Mouse (Mus musculus) heart, adult 9 months (tissue): ENCODE data around the gene Rere.
"Not testable (repeated sequence)": the region's sequence is repeated elsewhere in the genome, so short reads cannot be mapped to it uniquely, and the experiment has no call there.

Experiments
- DNase-seq, 2 experiments: peaks; one replicate each; pipeline ENCODE4 v3.0.0; 2022; ENCODE audit warnings: low spot score in 2 of 2

Rere gene

GRCm38 (mm10) chr4:150549393-150549792 is 267.9 kb downstream of the Rere start:
- no peak for DNase-seq

GRCm38 (mm10) chr4:150549989-150550716 is 268.7 kb downstream of the Rere start:
- no peak for DNase-seq

- no peak for DNase-seq
These were observed 269.9 kb downstream of the Rere start for GRCm38 (mm10) chr4:150551390-150551789.

GRCm38 (mm10) chr4:150552751-150553600 is 271.5 kb downstream of the Rere start:
- no peak for DNase-seq

- DNase-seq, result no peak
These were observed 274.3 kb downstream of the Rere start for GRCm38 (mm10) chr4:150555783-150556182.

GRCm38 (mm10) chr4:150556382-150557221 is 275.2 kb downstream of the Rere start:
- DNase-seq, result peak; percentile 79 to 86

GRCm38 (mm10) chr4:150557289-150557688 is 275.8 kb downstream of the Rere start:
- DNase-seq, result not testable (repeated sequence)

GRCm38 (mm10) chr4:150557976-150558375 is 276.5 kb downstream of the Rere start:
- no peak for DNase-seq

GRCm38 (mm10) chr4:150559514-150559913 is 278.1 kb downstream of the Rere start:
- DNase-seq, result no peak

GRCm38 (mm10) chr4:150563281-150563680 is 281.8 kb downstream of the Rere start:
- no peak for DNase-seq

- peak; percentile 59 to 81 for DNase-seq
These were observed 284.7 kb downstream of the Rere start for GRCm38 (mm10) chr4:150566193-150566592.

GRCm38 (mm10) chr4:150568318-150569134 is 287.1 kb downstream of the Rere start:
- peak in 1 of 2 experiments; percentile 51 for DNase-seq

GRCm38 (mm10) chr4:150569135-150569833 is 287.8 kb downstream of the Rere start:
- DNase-seq, result peak; percentile 81 to 84

GRCm38 (mm10) chr4:150569834-150570571 is 288.6 kb downstream of the Rere start:
- peak; percentile 60 to 61 for DNase-seq

- peak in 1 of 2 experiments; percentile 32 for DNase-seq
These were observed 289.3 kb downstream of the Rere start for GRCm38 (mm10) chr4:150570793-150571192.

- DNase-seq, result no peak
These were observed 290.8 kb downstream of the Rere start for GRCm38 (mm10) chr4:150572104-150572691.

GRCm38 (mm10) chr4:150572938-150573337 is 291.5 kb downstream of the Rere start:
- DNase-seq, result no peak

- DNase-seq, result no peak
These were observed 294.1 kb downstream of the Rere start for GRCm38 (mm10) chr4:150575363-150576092.

GRCm38 (mm10) chr4:150576339-150576738 is 294.9 kb downstream of the Rere start:
- no peak for DNase-seq
